Mouse (Mus musculus) midbrain, embryonic 13.5 days (tissue): ENCODE results near the gene Mid2. TPM values are rescaled to one million over a fixed set of nuclear protein-coding genes. Genes with fewer than 3 reads are reported as not detected.
"Not testable (repeated sequence)": the region's sequence is repeated elsewhere in the genome, so short reads cannot be mapped to it uniquely, and the experiment has no call there.

ENCODE experiments used
- ATAC-seq: fragments of 200-750 bp; cut with Nextera tagmentation; 2 replicates; pipeline ENCODE4 v1.8.0; 2017; ENCODE audit warnings: mild to moderate bottlenecking, moderate TSS enrichment, moderate library complexity
- H3K27ac ChIP-seq: fragments of 300-500 bp; sonication (generic); 2 replicates; pipeline ENCODE4 v1.5.1; 2015; ENCODE audit warnings: inconsistent platforms, mild to moderate bottlenecking, moderate library complexity
- H3K27me3 ChIP-seq: fragments of 300-500 bp; sonication (generic); 2 replicates; pipeline ENCODE4 v1.6.1; 2015; ENCODE audit warnings: mild to moderate bottlenecking, inconsistent platforms
- H3K36me3 ChIP-seq: fragments of 300-500 bp; sonication (generic); 2 replicates; pipeline ENCODE4 v1.6.1; 2015; ENCODE audit warnings: mild to moderate bottlenecking, inconsistent platforms
- H3K4me1 ChIP-seq: fragments of 300-500 bp; sonication (generic); replicated peaks from 2 replicates; pipeline ENCODE4 v1.6.1; 2015; ENCODE audit warnings: inconsistent platforms
- H3K4me2 ChIP-seq: fragments of 300-500 bp; sonication (generic); replicated peaks from 2 replicates; pipeline ENCODE4 v1.6.1; 2015; ENCODE audit warnings: moderate library complexity, mild to moderate bottlenecking, inconsistent platforms
- H3K4me3 ChIP-seq: fragments of 300-500 bp; sonication (generic); replicated peaks from 2 replicates; pipeline ENCODE4 v1.5.1; 2015; ENCODE audit warnings: mild to moderate bottlenecking, inconsistent platforms
- H3K9ac ChIP-seq: fragments of 300-500 bp; sonication (generic); replicated peaks from 2 replicates; pipeline ENCODE4 v1.6.1; 2015; ENCODE audit warnings: mild to moderate bottlenecking, inconsistent platforms
- H3K9me3 ChIP-seq: fragments of 300-500 bp; sonication (generic); 2 replicates; pipeline ENCODE4 v1.6.1; 2016; ENCODE audit warnings: mild to moderate bottlenecking, inconsistent platforms
- WGBS: fragments of 180-500 bp; shearing (Covaris S2); methylation state at CpG from one replicate; pipeline ENCODE4 v1.1.7; 2015; 5-methylcytosine and 5-hydroxymethylcytosine counted together
- polyA plus RNA-seq: library from polyadenylated mRNA; unstranded; fragments of >200 nt; fragmentation: Nextera tagmentation; extraction: Ambion mirVana; gene quantifications from 2 replicates; pipeline ENCODE4 v1.2.1, GENCODE M21; 2015

Gene Mid2
- 3.4 and 3.9 TPM in 2 replicates for polyA plus RNA-seq

DNA sequence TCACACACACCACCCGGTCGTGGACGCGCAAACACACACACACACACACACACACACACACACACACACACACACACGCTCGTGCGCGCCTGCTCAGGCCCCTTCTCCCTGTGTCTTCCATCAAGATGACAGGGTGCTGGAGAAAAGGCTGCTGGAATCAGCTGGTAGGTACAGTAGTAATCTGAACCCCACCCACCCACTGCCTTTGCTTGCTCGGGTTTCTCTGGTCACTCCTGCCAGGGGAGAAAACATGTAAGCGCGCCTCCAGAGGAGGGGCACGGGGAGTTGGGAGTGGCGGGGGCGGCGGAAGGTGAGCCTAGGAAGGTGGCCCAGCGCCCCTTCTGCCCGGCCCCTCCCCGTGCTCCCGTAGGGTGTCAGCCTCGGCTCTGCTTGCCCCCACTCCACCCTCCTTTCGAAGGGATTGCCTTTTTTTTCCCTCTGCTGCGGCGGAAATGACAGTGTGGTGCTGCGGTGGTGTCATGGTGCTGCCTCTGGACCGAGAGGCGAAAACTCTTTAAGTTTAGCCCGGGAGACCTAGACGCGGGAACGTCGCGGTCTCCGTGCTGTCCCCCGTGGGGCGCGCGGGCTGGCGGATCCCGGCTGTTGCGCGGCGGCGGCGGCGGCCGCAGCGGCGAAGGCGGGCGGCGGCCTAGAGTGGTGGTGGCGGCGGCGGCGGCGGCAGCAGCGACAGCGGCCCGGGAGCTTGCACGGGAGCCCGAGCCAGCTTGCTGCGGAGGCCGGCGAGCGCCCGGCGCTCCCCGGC is at the start of gene Mid2:
Gene Mid2, plus strand, starts transcription at position 121 of the 763 bp plus-strand sequence.
- 14% methylated on average over 47 of the region's 68 CpGs for WGBS
- Histone ChIP-seq H3K4me3 (peak within 1 kb of the TSS; percentile 54), H3K36me3 (no peaks in the 10 kb centered on the region), H3K9me3 (no peaks in the 10 kb centered on the region), H3K27ac (peak within 1 kb of the TSS; percentile 64), H3K4me1 (0 out of 2 replicates have a peak, but pooled peaks cover 3% of the 10 kb centered on the region), H3K4me2 (peak within 1 kb of the TSS; percentile 69), H3K9ac (peak within 1 kb of the TSS; percentile 70), H3K27me3 (peaks cover 79% of the 10 kb centered on the region)
- ATAC-seq: peak; percentile 75

DNA sequence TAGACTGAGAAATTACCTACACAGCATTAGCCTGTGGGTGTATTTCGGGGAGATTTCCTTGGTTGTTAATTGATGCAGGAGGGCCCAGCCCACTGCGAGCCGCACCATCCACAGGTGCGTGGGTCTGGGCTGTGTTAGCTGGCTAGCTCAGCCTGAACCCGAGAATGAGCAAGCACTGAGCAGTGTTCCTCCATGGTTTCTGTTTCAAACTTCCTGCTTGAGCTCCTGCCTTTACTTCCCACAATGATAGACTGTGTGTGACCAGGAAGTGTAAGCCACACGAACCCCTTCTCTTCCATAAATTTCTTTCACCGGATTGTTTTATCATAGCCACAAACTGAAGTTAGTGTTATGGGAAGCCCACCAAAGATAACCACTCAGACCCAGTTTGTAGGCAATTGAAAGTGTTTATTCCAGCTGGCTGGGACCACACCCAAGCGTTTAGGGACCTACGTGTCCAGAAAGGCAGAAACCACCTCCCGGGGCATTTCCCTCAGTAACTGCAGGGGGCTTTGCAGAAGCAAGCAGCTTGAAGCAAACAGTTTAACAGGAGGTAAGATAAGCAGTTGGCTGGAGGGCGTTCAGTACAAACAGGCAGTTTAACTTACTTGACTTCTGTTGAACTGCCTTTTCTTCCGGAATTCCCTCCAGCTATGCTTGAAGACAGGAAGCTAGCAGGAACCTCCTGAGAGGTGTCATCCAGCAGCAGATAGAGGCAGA is 39.4 kb upstream of the Mid2 start:
- H3K4me2 ChIP-seq: no peak overlapping the region
- H3K9me3 ChIP-seq: no peaks in the 10 kb centered on the region
- no peak for ATAC-seq
- H3K36me3 ChIP-seq: no peaks in the 10 kb centered on the region
- no peaks in the 10 kb centered on the region for H3K4me1 ChIP-seq
- peaks cover 35% of the 10 kb centered on the region; the same call in 1 of the 2 replicates for H3K27me3 ChIP-seq
- H3K4me3 ChIP-seq: no peak overlapping the region
- 70% methylated on average over 12 of the region's 12 CpGs for WGBS
- no peak overlapping the region for H3K27ac ChIP-seq
- no peak overlapping the region for H3K9ac ChIP-seq

DNA sequence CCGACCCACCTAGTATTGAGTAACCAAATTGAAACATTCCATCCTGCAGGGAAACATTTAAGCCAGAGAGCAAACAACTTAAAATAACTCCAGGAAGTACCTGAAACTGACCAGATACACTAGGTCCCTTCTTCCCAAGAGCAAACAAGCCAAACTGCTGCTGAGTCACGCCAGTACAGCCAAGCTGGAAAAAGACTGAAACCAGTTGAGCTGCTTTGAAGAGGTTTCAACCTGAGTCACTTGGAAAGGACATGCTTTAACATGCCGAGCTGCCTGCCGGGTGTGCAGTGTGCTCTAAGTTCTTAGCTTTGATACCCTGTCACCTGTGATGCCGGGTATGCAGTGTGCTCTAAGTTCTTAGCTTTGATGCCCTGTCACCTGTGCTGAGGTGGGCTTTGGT is 26.4 kb upstream of the Mid2 start:
- WGBS: 79% methylated on average over 5 of the region's 5 CpGs
- Histone ChIP-seq H3K9me3 (no peaks in the 10 kb centered on the region), H3K4me2 (no peak overlapping the region), H3K4me1 (no peaks in the 10 kb centered on the region), H3K27ac (no peak overlapping the region), H3K27me3 (peaks cover 26% of the 10 kb centered on the region; the same call in 1 of the 2 replicates), H3K4me3 (no peak overlapping the region), H3K36me3 (no peaks in the 10 kb centered on the region), H3K9ac (no peak overlapping the region)
- no peak for ATAC-seq

DNA sequence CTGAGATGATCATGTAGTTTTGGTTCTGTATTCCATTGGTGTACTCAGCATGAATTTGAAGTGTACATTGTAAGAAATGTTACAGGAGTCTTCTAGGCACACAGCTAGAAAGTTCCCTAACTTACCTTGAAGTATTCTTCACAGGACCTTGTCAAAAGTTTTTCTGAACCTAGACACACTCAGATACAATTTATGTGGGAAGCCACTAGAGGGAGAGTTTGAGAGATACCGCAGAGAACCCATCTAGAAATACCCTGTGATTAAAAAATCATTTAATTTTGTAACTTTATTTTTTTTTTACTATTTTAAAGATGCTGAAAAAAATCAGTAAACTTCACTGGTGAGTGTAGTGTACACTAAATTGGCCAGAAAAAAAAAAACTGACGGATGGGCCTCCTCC is 24.8 kb upstream of the Mid2 start:
- H3K9me3 ChIP-seq: no peaks in the 10 kb centered on the region
- no peak overlapping the region for H3K4me2 ChIP-seq
- 62% methylated on average over 2 of the region's 2 CpGs for WGBS
- no peaks in the 10 kb centered on the region for H3K4me1 ChIP-seq
- H3K27me3 ChIP-seq: peaks cover 36% of the 10 kb centered on the region; the same call in 1 of the 2 replicates
- H3K27ac ChIP-seq: no peak overlapping the region
- no peak overlapping the region for H3K9ac ChIP-seq
- H3K4me3 ChIP-seq: no peak overlapping the region
- H3K36me3 ChIP-seq: no peaks in the 10 kb centered on the region
- no peak for ATAC-seq

DNA sequence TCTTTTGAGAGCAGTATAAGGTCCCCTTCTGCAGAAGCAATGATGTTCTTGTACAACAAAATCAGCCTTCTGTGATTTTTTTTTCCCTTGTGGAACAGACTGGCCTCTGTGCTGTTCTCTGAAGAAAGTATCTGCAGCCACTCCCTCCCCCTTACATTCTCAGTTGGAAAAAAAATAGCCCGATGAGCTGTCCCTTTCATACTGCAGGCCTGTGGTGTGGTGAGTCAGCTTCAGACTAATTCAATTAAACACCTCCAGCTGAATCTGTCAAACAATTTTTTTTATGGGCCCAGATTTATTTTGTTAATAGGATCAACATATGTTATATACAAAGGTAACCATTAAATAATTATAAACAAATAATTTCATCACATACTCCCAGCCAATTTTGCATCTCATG is 3.7 kb upstream of the Mid2 start:
- H3K36me3 ChIP-seq: no peaks in the 10 kb centered on the region
- no peak overlapping the region for H3K9ac ChIP-seq
- H3K4me3 ChIP-seq: no peak overlapping the region
- H3K4me1 ChIP-seq: no peaks in the 10 kb centered on the region
- no peak overlapping the region for H3K4me2 ChIP-seq
- ATAC-seq: no peak
- WGBS: 41% methylated on average over 1 of the region's 1 CpGs
- H3K27me3 ChIP-seq: peaks cover 50% of the 10 kb centered on the region; the same call in 1 of the 2 replicates
- H3K9me3 ChIP-seq: no peaks in the 10 kb centered on the region
- H3K27ac ChIP-seq: no peak overlapping the region

DNA sequence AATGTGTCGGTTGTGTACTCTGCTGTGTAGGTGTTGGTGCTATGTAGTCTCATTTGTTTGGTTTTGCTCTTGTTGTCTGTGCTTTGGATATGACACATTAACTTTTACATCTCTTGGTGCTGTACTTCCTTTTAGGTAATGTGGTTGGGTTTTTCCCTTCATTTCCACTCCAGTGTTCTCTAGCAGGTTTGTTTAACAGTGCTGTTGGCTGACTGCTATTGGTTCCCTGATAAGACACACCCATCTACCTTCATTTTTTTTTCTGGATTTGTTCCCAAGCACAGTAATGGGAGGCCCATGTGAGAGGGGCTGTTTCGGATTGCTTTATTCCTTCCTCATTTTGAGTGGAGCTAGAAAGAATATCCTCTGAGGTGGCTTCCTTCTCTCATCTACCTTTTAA is 883 bp upstream of the Mid2 start:
- WGBS: 80% methylated on average over 2 of the region's 2 CpGs
- Histone ChIP-seq H3K27me3 (peaks cover 73% of the 10 kb centered on the region), H3K4me3 (no peak overlapping the region), H3K27ac (no peak overlapping the region), H3K4me1 (0 out of 2 replicates have a peak, but pooled peaks cover 3% of the 10 kb centered on the region), H3K4me2 (no peak overlapping the region), H3K9me3 (no peaks in the 10 kb centered on the region), H3K36me3 (no peaks in the 10 kb centered on the region), H3K9ac (no peak overlapping the region)
- no peak for ATAC-seq

DNA sequence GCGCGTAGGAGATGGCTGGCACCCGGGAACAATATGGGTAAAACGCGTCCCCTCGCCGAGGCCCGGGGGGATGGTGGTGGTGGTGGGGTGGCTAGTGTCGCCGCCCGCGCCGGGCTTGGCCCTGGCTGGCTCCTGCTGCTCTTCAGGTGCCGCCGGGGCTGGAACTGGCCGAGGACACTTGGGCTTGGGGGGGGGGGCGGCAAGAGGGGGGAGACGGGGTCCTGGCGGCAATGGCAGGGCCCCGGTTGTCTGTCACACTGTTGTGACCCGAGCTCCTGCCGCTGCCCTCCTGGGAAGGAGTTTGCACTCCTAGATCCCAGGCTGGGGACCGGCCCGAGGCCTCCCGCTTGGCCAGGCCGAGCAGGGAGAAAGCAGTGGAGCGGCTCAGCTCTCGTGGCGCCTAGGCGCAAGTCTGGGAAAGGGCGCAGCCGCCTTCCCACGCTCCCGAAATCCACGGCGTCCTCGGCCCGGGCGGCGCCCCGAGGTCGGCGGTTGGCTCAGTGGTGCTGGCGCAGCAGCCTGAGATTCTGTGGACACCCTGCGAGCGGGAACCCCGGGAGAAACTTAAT is 927 bp downstream of the Mid2 start:
- Histone ChIP-seq H3K4me1 (0 out of 2 replicates have a peak, but pooled peaks cover 3% of the 10 kb centered on the region), H3K4me3 (peak overlapping the region; percentile 54), H3K36me3 (no peaks in the 10 kb centered on the region), H3K4me2 (peak overlapping the region; percentile 69), H3K9ac (peak overlapping the region; percentile 70), H3K27ac (peak overlapping the region; percentile 64), H3K9me3 (no peaks in the 10 kb centered on the region), H3K27me3 (peaks cover 76% of the 10 kb centered on the region)
- 33% methylated on average over 35 of the region's 47 CpGs for WGBS
- ATAC-seq: peak; percentile 78

DNA sequence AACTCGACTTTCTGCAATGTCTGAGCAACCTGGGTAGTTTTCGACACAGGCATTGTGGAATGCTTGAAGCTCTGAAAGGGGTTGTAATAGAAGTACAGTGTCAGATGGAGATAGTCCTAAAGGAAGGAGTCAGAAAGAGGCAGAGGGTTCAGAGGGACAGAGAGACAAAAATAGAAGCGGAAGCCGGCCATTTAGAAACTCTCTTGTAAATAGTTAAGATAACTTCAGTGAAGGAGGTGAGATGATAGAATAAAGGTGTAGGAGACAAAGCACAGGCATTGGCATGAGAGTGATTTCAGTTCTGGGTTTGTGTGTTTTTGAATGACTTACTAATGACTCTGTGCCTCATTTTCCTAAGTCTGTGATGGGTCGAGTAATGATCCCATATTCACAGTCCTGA is 11.0 kb downstream of the Mid2 start:
- H3K36me3 ChIP-seq: no peaks in the 10 kb centered on the region
- H3K9ac ChIP-seq: no peak overlapping the region
- 83% methylated on average over 5 of the region's 5 CpGs for WGBS
- no peak overlapping the region for H3K4me3 ChIP-seq
- no peak overlapping the region for H3K27ac ChIP-seq
- H3K4me1 ChIP-seq: no peaks in the 10 kb centered on the region
- no peak overlapping the region for H3K4me2 ChIP-seq
- ATAC-seq: no peak
- H3K9me3 ChIP-seq: no peaks in the 10 kb centered on the region
- H3K27me3 ChIP-seq: peaks cover 32% of the 10 kb centered on the region; the same call in 1 of the 2 replicates

DNA sequence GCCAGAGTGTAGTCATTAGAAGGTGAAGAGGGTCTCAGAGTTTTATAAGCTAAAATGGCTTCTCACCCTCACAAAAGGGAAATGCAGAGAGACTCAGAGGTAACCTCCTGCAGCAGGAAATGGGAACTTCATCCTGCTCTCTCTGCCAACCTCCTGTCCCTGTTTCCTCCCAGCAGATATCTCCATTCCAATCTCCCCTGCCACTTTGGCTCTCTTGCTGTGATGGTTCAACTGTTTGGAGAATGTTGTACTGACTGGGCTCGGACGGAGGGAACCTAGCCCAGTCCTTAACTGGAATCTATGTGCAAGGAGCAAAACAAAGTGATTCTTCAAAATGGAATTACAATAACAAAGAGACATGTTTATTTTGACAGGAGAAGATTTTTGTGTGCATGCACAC is 23.9 kb downstream of the Mid2 start:
- Histone ChIP-seq H3K4me2 (no peak overlapping the region), H3K27ac (no peak overlapping the region), H3K27me3 (peaks cover 73% of the 10 kb centered on the region), H3K4me3 (no peak overlapping the region), H3K36me3 (no peaks in the 10 kb centered on the region), H3K9me3 (no peaks in the 10 kb centered on the region), H3K9ac (no peak overlapping the region), H3K4me1 (no peaks in the 10 kb centered on the region)
- ATAC-seq: no peak
- WGBS: 89% methylated on average over 2 of the region's 2 CpGs

DNA sequence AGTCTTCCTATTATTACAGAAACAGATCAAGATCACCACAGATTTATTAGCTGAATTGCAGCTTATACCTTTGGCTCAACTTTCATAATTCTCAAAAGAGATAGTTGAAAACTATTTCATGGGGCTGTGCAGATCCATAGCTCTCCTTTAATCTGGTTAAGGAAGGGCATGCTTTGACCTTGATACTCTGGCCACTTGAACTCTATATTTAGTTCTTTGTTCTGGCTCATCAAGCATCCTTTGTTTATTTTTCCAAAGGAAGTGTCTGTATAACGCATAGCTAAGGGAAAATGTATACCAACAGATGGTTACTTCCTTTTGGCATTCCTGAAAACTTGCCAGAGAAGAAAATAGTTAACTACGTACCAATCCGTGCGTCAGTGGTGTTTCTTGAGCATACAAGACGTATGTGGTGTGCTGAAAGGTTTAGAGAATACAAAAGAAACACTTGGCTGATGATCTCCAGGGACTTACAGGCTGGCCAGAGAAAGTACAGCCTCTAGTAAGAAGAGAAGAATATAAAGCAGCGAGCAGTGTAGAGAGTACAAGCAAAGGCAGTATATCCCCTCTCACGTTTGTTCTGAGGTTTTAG is 33.6 kb downstream of the Mid2 start:
- WGBS: 36% methylated on average over 6 of the region's 7 CpGs

DNA sequence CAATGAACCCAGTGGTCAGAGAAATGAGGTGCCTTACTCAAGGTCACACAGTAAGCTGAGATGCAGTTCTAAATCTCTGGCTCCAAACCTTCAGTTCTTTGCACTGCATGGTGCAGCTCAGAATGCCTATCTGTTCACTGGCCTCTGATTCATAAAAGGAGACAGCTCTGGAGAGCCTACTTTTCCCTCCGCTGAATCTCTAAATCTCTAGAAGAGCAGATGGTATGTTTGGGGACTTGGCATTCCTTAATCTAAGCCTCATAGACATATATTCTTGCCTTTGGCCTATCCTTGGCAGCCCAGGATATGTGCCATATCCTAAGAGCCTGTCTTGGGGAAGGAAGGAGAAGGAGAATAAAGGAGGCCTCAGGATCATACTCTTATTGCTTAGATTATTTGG is 38.8 kb downstream of the Mid2 start:
- Histone ChIP-seq H3K4me2 (no peak overlapping the region), H3K9me3 (no peaks in the 10 kb centered on the region), H3K36me3 (no peaks in the 10 kb centered on the region), H3K4me1 (no peaks in the 10 kb centered on the region), H3K27me3 (peaks cover 26% of the 10 kb centered on the region), H3K4me3 (no peak overlapping the region), H3K9ac (no peak overlapping the region), H3K27ac (no peak overlapping the region)
- ATAC-seq: no peak
- WGBS: 89% methylated on average over 1 of the region's 1 CpGs

More for the DNA sequence above, 33.6 kb downstream of the Mid2 start:
- not testable (repeated sequence) for H3K9ac ChIP-seq, H3K4me2 ChIP-seq, H3K27ac ChIP-seq, H3K9me3 ChIP-seq, ATAC-seq, H3K4me3 ChIP-seq, H3K4me1 ChIP-seq, H3K36me3 ChIP-seq
- H3K27me3 ChIP-seq: peaks cover 31% of the 10 kb centered on the region

DNA sequence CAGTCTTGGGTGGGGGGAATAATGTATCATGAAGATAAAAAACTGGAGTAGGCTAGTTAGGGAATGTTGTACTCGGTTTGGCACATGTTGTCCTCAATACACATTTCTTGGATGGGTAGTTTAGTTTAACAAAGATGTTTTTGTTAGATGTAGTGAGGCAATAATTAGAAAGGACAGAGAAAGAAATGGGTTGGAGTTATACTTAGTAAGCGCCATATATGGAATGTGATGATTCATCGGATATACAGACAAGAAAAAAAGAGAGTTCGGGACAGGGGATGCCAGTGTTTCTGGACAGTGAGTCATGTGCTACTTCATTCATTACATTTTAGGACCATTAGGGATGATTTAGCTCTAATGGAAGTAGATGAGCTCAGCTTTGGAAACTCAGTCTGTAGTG is 41.7 kb downstream of the Mid2 start:
- ATAC-seq: no peak
- Histone ChIP-seq H3K27ac (no peak overlapping the region), H3K36me3 (no peaks in the 10 kb centered on the region), H3K4me2 (no peak overlapping the region), H3K27me3 (peaks cover 16% of the 10 kb centered on the region; the same call in 1 of the 2 replicates), H3K9me3 (no peaks in the 10 kb centered on the region), H3K4me3 (no peak overlapping the region), H3K9ac (no peak overlapping the region), H3K4me1 (no peaks in the 10 kb centered on the region)
- WGBS: 88% methylated on average over 4 of the region's 4 CpGs
